Mouse (Mus musculus) heart, embryonic 14.5 days (tissue): ENCODE measurements around the gene Plcb1. TPM values are rescaled to one million over a fixed set of nuclear protein-coding genes. Genes with fewer than 3 reads are reported as not detected.

Experiments
- ATAC-seq: fragments of 200-750 bp; cut with Nextera tagmentation; 2 replicates; pipeline ENCODE4 v1.8.0; 2017; ENCODE audit warnings: low read depth, moderate TSS enrichment; ENCODE audit not compliant: insufficient number of reproducible peaks, insufficient read depth, low FRiP score
- H3K27ac ChIP-seq, 2 experiments: fragments of 200-500 bp in 1 of 2; fragments of 300-500 bp in 1 of 2; sonication (generic) in 1 of 2; replicated peaks in 1 of 2; 2 replicates each; pipeline ENCODE4 v1.5.1; 2012 to 2014; ENCODE audit warnings: low read depth in 2 of 2, low read length in 2 of 2, control low read depth in 1 of 2, mild to moderate bottlenecking in 1 of 2, mixed read lengths in 1 of 2; ENCODE audit not compliant: control insufficient read depth in 1 of 2, insufficient read depth in 1 of 2
- H3K27me3 ChIP-seq: fragments of 300-500 bp; sonication (generic); 2 replicates; pipeline ENCODE4 v1.6.1; 2014; ENCODE audit warnings: mild to moderate bottlenecking, low read length, control low read depth; ENCODE audit not compliant: control insufficient read depth, insufficient read depth
- H3K36me3 ChIP-seq: fragments of 300-500 bp; sonication (generic); 2 replicates; pipeline ENCODE4 v1.6.1; 2014; ENCODE audit warnings: mild to moderate bottlenecking, control low read depth, low read length, mixed read lengths; ENCODE audit not compliant: control insufficient read depth, insufficient read depth
- H3K4me1 ChIP-seq, 2 experiments: fragments of 200-500 bp in 1 of 2; fragments of 300-500 bp in 1 of 2; sonication (generic) in 1 of 2; 2 replicates each; pipeline ENCODE4 v1.6.1; 2012 to 2014; ENCODE audit warnings: low read length in 2 of 2, control low read depth in 1 of 2, mixed read lengths in 1 of 2; ENCODE audit not compliant: control insufficient read depth in 2 of 2, insufficient read depth in 2 of 2
- H3K4me2 ChIP-seq: fragments of 300-500 bp; sonication (generic); 2 replicates; pipeline ENCODE4 v1.6.1; 2014; ENCODE audit warnings: mild to moderate bottlenecking, low read length
- H3K4me3 ChIP-seq, 2 experiments: fragments of 200-500 bp in 1 of 2; fragments of 300-500 bp in 1 of 2; sonication (generic) in 1 of 2; 2 replicates each; pipeline ENCODE4 v1.5.1; 2012 to 2014; ENCODE audit warnings: low read length in 2 of 2, mild to moderate bottlenecking in 2 of 2, control low read depth in 1 of 2, low read depth in 1 of 2, moderate library complexity in 1 of 2; ENCODE audit not compliant: control insufficient read depth in 1 of 2, insufficient read depth in 1 of 2
- H3K9ac ChIP-seq: fragments of 300-500 bp; sonication (generic); 2 replicates; pipeline ENCODE4 v1.6.1; 2014; ENCODE audit warnings: mild to moderate bottlenecking, low read length
- H3K9me3 ChIP-seq: fragments of 300-500 bp; sonication (generic); 2 replicates; pipeline ENCODE4 v1.6.1; 2016; ENCODE audit warnings: low read length, control low read depth; ENCODE audit not compliant: control insufficient read depth
- WGBS: fragments of 180-500 bp; shearing (Covaris S2); extraction: QIAGEN DNeasy Blood & Tissue Kit; methylation state at CpG from one replicate; pipeline ENCODE4 v1.1.7; 2014; 5-methylcytosine and 5-hydroxymethylcytosine counted together
- polyA plus RNA-seq: library from polyadenylated mRNA; unstranded; fragments of >200 nt; fragmentation: Nextera tagmentation; extraction: Ambion mirVana; gene quantifications from 2 replicates; pipeline ENCODE4 v1.2.1, GENCODE M21; 2014

The Plcb1 gene
- polyA plus RNA-seq, 1 experiment from 2014 or later = 5.5 TPM

GRCm38 (mm10) chr2:135114501-135115128, 328.7 kb downstream of the Plcb1 start:
- H3K27me3 ChIP-seq = no peaks in the 10 kb centered on the region
- ATAC-seq = no peak
- no peaks in the 10 kb centered on the region for H3K36me3 ChIP-seq
- H3K4me3 ChIP-seq = no peak overlapping the region
- H3K9me3 ChIP-seq = no peaks in the 10 kb centered on the region
- no peaks in the 10 kb centered on the region for H3K4me1 ChIP-seq
- WGBS = 88% methylated on average over 3 of the region's 3 CpGs
- H3K4me2 ChIP-seq = no peak overlapping the region
- H3K27ac ChIP-seq = no peak overlapping the region
- H3K9ac ChIP-seq = no peak overlapping the region

- Histone ChIP-seq H3K27ac (no peak overlapping the region), H3K9ac (no peak overlapping the region), H3K36me3 (no peaks in the 10 kb centered on the region), H3K27me3 (no peaks in the 10 kb centered on the region), H3K9me3 (no peaks in the 10 kb centered on the region), H3K4me2 (no peak overlapping the region), H3K4me1 (no peaks in the 10 kb centered on the region), H3K4me3 (no peak overlapping the region)
- no peak for ATAC-seq
- 84% methylated on average over 4 of the region's 4 CpGs for WGBS
Observed at GRCm38 (mm10) chr2:135123057-135123456, 337.2 kb downstream of the Plcb1 start.

GRCm38 (mm10) chr2:135123695-135124343, 338.0 kb downstream of the Plcb1 start:
- ATAC-seq = no peak
- H3K27me3 ChIP-seq = no peaks in the 10 kb centered on the region
- H3K27ac ChIP-seq = no peak overlapping the region
- H3K4me3 ChIP-seq = no peak overlapping the region
- 68% methylated on average over 4 of the region's 4 CpGs for WGBS
- no peaks in the 10 kb centered on the region for H3K36me3 ChIP-seq
- no peaks in the 10 kb centered on the region for H3K9me3 ChIP-seq
- H3K4me1 ChIP-seq = no peaks in the 10 kb centered on the region
- H3K4me2 ChIP-seq = no peak overlapping the region
- H3K9ac ChIP-seq = no peak overlapping the region

GRCm38 (mm10) chr2:135140576-135140975, 354.7 kb downstream of the Plcb1 start:
- H3K4me1 ChIP-seq = peaks cover 0 to 9% of the 10 kb centered on the region in 2 experiments; a peak in 3 of 4 replicates
- no peak overlapping the region for H3K27ac ChIP-seq
- no peak for ATAC-seq
- 11% methylated on average over 8 of the region's 8 CpGs for WGBS
- peak overlapping the region; percentile 36; the same call in 1 of the 2 replicates for H3K4me2 ChIP-seq
- H3K4me3 ChIP-seq = no peak overlapping the region
- H3K27me3 ChIP-seq = no peaks in the 10 kb centered on the region
- H3K9me3 ChIP-seq = no peaks in the 10 kb centered on the region
- H3K36me3 ChIP-seq = no peaks in the 10 kb centered on the region
- no peak overlapping the region for H3K9ac ChIP-seq

GRCm38 (mm10) chr2:135152289-135152688, 366.4 kb downstream of the Plcb1 start:
- Histone ChIP-seq H3K27ac (no peak overlapping the region), H3K4me3 (no peak overlapping the region), H3K27me3 (no peaks in the 10 kb centered on the region), H3K36me3 (no peaks in the 10 kb centered on the region), H3K9ac (no peak overlapping the region), H3K4me2 (no peak overlapping the region), H3K9me3 (no peaks in the 10 kb centered on the region), H3K4me1 (no peaks in the 10 kb centered on the region)
- no peak for ATAC-seq
- WGBS = 88% methylated on average over 7 of the region's 7 CpGs

GRCm38 (mm10) chr2:135153248-135153647, 367.4 kb downstream of the Plcb1 start:
- H3K4me1 ChIP-seq = no peaks in the 10 kb centered on the region
- H3K27ac ChIP-seq = no peak overlapping the region
- 81% methylated on average over 4 of the region's 4 CpGs for WGBS
- H3K4me3 ChIP-seq = no peak overlapping the region
- H3K36me3 ChIP-seq = no peaks in the 10 kb centered on the region
- ATAC-seq = no peak
- H3K9me3 ChIP-seq = no peaks in the 10 kb centered on the region
- H3K9ac ChIP-seq = no peak overlapping the region
- no peak overlapping the region for H3K4me2 ChIP-seq
- no peaks in the 10 kb centered on the region for H3K27me3 ChIP-seq

GRCm38 (mm10) chr2:135156055-135156454, 370.2 kb downstream of the Plcb1 start:
- Histone ChIP-seq H3K27me3 (no peaks in the 10 kb centered on the region), H3K9me3 (no peaks in the 10 kb centered on the region), H3K4me1 (no peaks in the 10 kb centered on the region), H3K4me3 (no peak overlapping the region), H3K9ac (no peak overlapping the region), H3K36me3 (no peaks in the 10 kb centered on the region), H3K27ac (no peak overlapping the region), H3K4me2 (no peak overlapping the region)
- no peak for ATAC-seq
- WGBS = 77% methylated on average over 7 of the region's 7 CpGs

GRCm38 (mm10) chr2:135157961-135158360, 372.1 kb downstream of the Plcb1 start:
- Histone ChIP-seq H3K27me3 (no peaks in the 10 kb centered on the region), H3K36me3 (no peaks in the 10 kb centered on the region), H3K27ac (no peak overlapping the region), H3K4me3 (no peak overlapping the region), H3K4me1 (no peaks in the 10 kb centered on the region), H3K9ac (no peak overlapping the region), H3K4me2 (no peak overlapping the region), H3K9me3 (no peaks in the 10 kb centered on the region)
- ATAC-seq = no peak
- WGBS = 90% methylated on average over 2 of the region's 2 CpGs
